Mouse (Mus musculus) heart, postnatal 4 days (tissue): ENCODE measurements around the gene Ercc1. TPM values are rescaled to one million over a fixed set of nuclear protein-coding genes. Genes with fewer than 3 reads are reported as not detected.

ENCODE experiments used
- DNase-seq: peaks from one replicate; pipeline ENCODE4 v3.0.0; 2021
- microRNA-seq, 2 experiments: library from miRNA; unstranded; fragments of <30 nt; microRNA quantifications; one replicate each; pipeline ENCODE4 v1.2.0; 2021 to 2022
- total RNA-seq, 2 experiments: library from RNA; stranded (reverse); gene quantifications; 2 replicates each; pipeline ENCODE4 v1.2.3; 2021

The Ercc1 gene
- total RNA-seq, 2 experiments from 2014 or later, result 42.4 to 43.5 TPM

- DNase-seq, result peak; percentile 71
Measured at GRCm38 (mm10) chr7:19369823-19370425, 25.3 kb downstream of the Ercc1 start.

DNA sequence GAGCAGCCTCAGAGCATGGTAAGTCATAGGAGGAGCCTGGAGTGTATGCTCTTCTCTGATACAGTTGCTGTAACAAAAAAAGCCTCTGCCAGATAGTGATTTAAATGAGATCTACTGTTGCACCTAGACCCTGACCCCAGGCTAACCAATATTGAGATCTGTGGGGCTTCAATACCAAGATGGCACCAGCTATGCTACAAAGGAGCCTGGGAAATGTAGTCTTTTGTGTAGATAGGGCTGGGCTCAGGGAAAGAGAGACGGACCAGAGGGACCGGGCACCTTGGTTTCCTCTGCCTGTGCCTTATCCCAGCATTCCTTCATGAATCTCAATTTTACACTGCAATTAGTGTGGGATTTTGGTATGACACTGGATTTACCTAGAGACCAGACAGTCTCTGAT lies 28.8 kb downstream of the Ercc1 start:
- no peak for DNase-seq

GRCm38 (mm10) chr7:19375368-19375767 lies 30.8 kb downstream of the Ercc1 start:
- DNase-seq, result no peak

DNA sequence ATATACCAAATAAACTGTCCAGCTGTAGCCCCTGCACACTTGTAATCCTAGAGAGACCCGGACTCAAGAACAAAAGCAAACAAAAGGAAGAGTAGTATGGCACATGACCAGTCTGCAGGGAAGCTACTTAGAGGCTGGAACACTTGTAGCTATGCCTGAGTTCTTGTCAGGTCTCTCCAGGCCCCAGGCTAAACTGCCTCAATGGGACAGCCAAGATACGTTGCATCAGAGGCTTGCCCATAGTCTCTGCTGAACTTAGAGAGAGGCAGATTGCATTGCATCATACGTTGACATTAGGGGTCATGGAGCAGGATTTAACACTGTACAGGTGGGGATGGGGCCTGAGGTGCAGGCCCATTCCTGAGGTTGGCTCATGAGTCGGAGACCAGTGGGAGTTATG lies 31.4 kb downstream of the Ercc1 start:
- no peak for DNase-seq

DNA sequence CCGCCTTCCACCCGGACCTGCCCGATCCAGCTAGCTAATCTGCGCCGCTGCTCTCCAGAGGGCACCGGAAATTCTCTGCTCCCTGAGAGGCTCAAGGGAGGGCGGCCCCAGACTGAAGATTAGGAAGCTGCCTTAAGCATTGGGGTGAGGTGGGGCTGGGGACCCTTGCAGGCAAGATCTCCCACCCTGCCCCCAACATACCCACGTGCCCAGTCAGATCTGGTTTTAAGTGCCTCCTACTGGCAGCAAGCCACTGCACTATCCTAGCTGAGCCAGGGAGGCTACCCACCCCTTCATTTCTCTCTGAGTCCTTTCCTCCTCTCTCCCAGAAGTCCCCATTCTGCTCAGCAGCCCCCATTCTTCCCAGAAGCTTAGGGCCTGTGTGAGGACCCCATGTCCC lies 33.5 kb downstream of the Ercc1 start:
- DNase-seq, result peak; percentile 56

DNA sequence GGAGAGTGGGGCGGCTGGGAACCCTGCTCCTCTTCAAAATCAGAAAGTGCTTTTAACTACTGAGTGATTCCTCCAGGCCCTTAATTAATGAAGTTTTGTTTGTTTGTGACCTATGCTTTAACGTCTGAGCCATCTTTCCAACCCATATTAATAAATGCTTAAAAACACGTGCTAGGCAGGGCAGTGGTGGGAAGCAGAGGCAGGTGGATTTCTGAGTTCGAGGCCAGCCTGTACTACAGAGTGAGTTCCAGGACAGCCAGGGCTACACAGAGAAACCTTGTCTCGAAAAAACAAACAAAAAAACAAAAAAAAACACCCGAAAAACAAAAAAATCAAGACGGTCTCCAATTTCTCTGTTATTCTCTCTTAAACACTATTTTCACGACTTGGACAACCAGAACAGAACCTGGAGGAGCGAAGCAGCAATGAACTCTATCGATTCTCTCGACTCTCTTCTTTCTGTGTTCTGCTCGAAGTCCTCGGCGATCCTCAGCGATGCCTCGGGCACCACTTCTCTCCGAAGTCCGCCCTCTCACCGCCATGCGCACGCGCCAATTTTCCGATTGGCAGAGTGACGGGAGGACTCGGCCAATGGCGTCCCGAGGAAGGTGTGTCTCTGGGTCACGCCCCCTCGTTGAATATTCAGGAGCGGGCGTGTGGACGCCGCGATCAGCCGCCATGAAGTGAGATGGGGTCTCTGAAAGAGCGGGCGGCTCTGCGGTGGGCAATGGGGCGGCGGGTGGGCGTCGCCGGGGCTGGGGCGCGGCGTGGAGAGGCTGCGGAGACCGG lies 37.0 kb downstream of the Ercc1 start, which contains the start of gene Ercc2:
Ercc2 (plus strand) TSS at position 634 of the 789 bp plus-strand sequence.
- peak; percentile 100 for DNase-seq

DNA sequence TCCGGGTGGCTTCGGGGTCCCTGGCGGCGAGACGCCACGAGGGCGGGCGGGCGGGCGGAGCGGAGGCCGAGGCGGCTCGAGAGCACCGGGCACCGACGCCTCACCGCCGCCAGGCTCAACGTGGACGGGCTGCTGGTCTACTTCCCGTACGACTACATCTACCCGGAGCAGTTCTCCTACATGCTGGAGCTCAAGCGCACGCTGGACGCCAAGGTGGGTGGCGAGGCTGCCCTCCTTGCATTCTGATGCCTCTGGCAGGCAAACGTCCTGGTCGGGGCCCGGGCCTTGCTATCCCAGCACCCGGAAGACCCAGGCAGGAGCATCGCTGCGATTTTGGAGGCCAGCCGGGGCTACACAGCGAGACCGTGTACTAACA lies 37.6 kb downstream of the Ercc1 start:
- peak; percentile 45 for DNase-seq

DNA sequence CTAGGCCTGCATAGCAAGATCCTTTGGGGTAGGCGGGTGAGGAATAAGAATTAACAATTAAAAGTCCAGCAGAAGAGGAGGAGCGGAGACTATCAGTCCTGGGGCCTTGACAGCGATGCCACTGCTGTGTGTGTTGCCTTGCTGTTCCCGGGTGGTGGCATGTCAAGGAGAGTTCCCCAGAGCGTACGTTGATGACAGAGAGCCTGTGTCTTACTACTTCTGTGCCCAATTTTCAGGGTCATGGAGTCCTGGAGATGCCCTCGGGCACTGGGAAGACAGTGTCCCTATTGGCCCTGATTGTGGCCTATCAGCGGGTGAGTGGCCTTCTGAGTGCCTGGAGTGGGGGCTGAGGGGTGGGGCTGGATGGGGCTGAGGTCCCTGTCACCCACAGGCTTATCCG lies 39.1 kb downstream of the Ercc1 start:
- no peak for DNase-seq

- no peak for DNase-seq
Measured at GRCm38 (mm10) chr7:19388699-19389413, 44.3 kb downstream of the Ercc1 start.

- DNase-seq, result no peak
Measured at GRCm38 (mm10) chr7:19394484-19394883, 49.9 kb downstream of the Ercc1 start.

- DNase-seq, result peak; percentile 53
Measured at GRCm38 (mm10) chr7:19399496-19400280, 55.1 kb downstream of the Ercc1 start.

- DNase-seq, result no peak
Measured at GRCm38 (mm10) chr7:19400946-19401345, 56.4 kb downstream of the Ercc1 start.

GRCm38 (mm10) chr7:19402535-19403112 lies 58.0 kb downstream of the Ercc1 start:
- no peak for DNase-seq

GRCm38 (mm10) chr7:19403731-19404296 lies 59.2 kb downstream of the Ercc1 start, which contains the start of gene Klc3:
Gene Klc3, minus strand, starts transcription at chr7:19404104.
- no peak for DNase-seq

DNA sequence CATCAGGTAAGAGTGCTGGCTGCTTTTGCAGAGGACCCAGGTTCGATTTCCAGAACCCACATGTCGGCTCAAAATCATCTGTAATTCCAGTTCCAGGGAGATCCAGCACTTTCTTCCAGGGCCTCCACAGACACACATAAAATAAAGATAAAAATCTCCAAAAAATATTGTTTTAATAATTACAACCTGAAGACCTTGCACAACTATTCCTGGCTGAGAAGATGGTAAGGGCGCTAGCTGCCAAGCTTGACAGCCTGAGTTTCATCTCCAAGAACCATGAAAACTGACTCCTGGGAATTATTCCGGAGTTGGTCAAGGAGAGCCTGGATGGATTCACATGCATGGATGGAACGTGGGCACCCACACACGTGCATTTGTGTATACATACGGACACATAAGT lies 59.9 kb downstream of the Ercc1 start, which contains the start of gene Ckm:
Ckm (plus strand) TSS at position 301 of the 400 bp plus-strand sequence.
- no peak for DNase-seq

DNA sequence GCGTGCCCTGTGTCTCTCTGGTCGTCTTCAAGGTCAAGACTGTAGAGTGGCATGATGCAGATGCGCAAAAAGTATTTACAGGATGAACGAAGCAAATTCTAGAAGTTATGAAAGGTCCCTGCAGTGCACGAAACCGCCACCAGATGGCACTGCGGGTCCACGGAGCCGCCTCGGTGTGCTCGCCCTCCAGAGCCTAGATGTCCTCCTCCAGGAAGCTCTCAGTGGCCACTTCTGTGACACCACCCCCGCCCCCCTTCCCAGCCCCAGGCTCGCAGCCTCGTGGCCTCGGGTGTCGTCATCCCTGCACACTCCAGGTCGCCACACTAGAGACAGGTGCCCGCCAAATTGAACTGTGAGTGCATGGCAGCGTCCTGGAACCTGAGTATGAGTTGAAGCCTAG lies 60.8 kb downstream of the Ercc1 start:
- DNase-seq, result peak; percentile 90

Small RNAs within 50 kb of the gene (microRNA-seq; reads per million reads assigned to microRNA genes)
- 0 reads per million in 2 experiments for gene Mir343

Other genes with a start within 250 kb of the Ercc1 start
- under 1 TPM; 0.33 to 0.56 TPM for gene Gm4969, start 226.4 kb upstream of the Ercc1 start, total RNA-seq
- 1 to 10 TPM; 5.5 to 7.2 TPM for gene Fbxo46, start 224.9 kb upstream of the Ercc1 start, total RNA-seq
- gene Qpctl, start 195.5 kb upstream of the Ercc1 start, total RNA-seq, result 1 to 10 TPM; 6.9 to 7.7 TPM
- gene Snrpd2, start 195.1 kb upstream of the Ercc1 start, total RNA-seq, result 10 to 100 TPM; 95.2 to 99.9 TPM
- gene Gipr, start 178.7 kb upstream of the Ercc1 start, total RNA-seq, result 1 to 10 TPM; 1.3 TPM
- gene Eml2, start 168.4 kb upstream of the Ercc1 start, total RNA-seq, result 10 to 100 TPM; 70.6 to 77.3 TPM
- gene Gpr4, start 132.2 kb upstream of the Ercc1 start, total RNA-seq, result 1 to 10 TPM; 6.7 to 8.1 TPM
- 10 to 100 TPM; 54.7 to 60.0 TPM for gene Opa3, start 116.4 kb upstream of the Ercc1 start, total RNA-seq
- 100 to 1,000 TPM; 117 to 119 TPM for gene Vasp, start 73.0 kb upstream of the Ercc1 start, total RNA-seq
- gene Ppm1n, start 64.7 kb upstream of the Ercc1 start, total RNA-seq, result under 1 TPM in 1 of 2 experiments, not detected in 1; 0.26 TPM
- gene Rtn2, start 62.2 kb upstream of the Ercc1 start, total RNA-seq, result 10 to 100 TPM; 30.2 to 32.3 TPM
- under 1 TPM; 0.52 to 0.86 TPM for gene Fosb, start 34.7 kb upstream of the Ercc1 start, total RNA-seq
- 1 to 10 TPM; 9.0 to 9.5 TPM for gene Cd3eap, start 14.7 kb downstream of the Ercc1 start, total RNA-seq
- 10 to 100 TPM; 39.0 to 47.2 TPM for gene Ppp1r13l, start 15.0 kb downstream of the Ercc1 start, total RNA-seq
- gene Ercc2, start 37.2 kb downstream of the Ercc1 start, total RNA-seq, result 10 to 100 TPM; 13.8 to 18.6 TPM
- under 1 TPM; 0.33 to 0.36 TPM for gene Klc3, start 59.3 kb downstream of the Ercc1 start, total RNA-seq
- gene Ckm, start 60.0 kb downstream of the Ercc1 start, total RNA-seq, result 1,000 to 10,000 TPM; 2,784 to 3,078 TPM
- gene Mark4, start 114.0 kb downstream of the Ercc1 start, total RNA-seq, result 10 to 100 TPM; 28.8 to 30.3 TPM
- gene Exoc3l2, start 118.6 kb downstream of the Ercc1 start, total RNA-seq, result 1 to 10 TPM in 1 of 2 experiments, under 1 TPM in 1; 0.93 to 1.1 TPM
- 1 to 10 TPM; 2.0 to 2.5 TPM for gene Bloc1s3, start 163.6 kb downstream of the Ercc1 start, total RNA-seq
- 10 to 100 TPM; 45.8 to 46.8 TPM for gene Trappc6a, start 163.6 kb downstream of the Ercc1 start, total RNA-seq
- gene Nkpd1, start 173.1 kb downstream of the Ercc1 start, total RNA-seq, result not detected
- 10 to 100 TPM; 45.4 to 45.6 TPM for gene Ppp1r37, start 218.3 kb downstream of the Ercc1 start, total RNA-seq
- gene Zfp296, start 232.5 kb downstream of the Ercc1 start, total RNA-seq, result under 1 TPM in 1 of 2 experiments, not detected in 1; 0.17 TPM
- 10 to 100 TPM; 55.3 to 61.1 TPM for gene Gemin7, start 232.8 kb downstream of the Ercc1 start, total RNA-seq